7 mouse cellular contexts compared by ENCODE assay signal in the genomic region with DNA sequence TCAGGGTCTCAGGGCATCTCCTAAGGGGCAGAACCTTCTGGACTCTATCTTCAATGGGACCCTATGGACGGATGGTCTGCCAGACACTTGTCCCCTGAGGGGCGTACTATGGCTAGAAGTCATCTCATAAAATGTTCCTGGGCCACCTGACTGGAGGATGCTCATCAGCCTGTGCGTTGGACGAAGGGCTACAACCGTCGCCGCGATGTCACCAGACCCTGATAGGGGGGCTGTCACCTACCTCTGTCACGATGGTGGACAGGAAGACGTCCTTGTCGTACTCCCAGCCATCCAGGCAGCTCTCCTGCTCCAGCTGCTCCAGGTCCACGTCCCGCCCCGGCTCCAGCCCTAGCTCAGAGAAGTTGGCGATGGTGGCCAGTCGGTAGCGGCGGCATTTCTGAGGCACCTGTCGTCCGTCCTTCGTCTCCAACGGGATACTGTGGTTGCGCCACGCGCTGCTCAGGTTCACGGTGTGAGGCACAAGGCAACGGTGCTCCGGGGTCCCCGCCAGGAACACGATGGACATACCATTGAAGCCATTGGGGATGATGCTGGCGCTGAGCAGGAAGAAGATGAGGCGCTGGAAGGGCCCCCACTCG. TPM values are rescaled to one million over a fixed set of nuclear protein-coding genes. Genes with fewer than 3 reads are reported as not detected.
A peak's percentile ranks its signal among the peaks of the same experiment; 100 is the strongest.
DNase-seq lines count a peak whose midpoint lies in the region; ATAC-seq and TF ChIP-seq lines count a peak whose summit lies in the region.

No protein-coding gene starts in this region.

- no peaks in the 10 kb centered on the region for H3K36me3 ChIP-seq in forebrain, embryonic 16.5 days (ENCODE audit: control insufficient read depth, insufficient read depth)
- peaks cover 6% of the 10 kb centered on the region for H3K36me3 ChIP-seq in liver, adult 2 months (ENCODE audit: control insufficient read depth, insufficient read depth, low read length)
- H3K36me3 ChIP-seq in small intestine, adult 2 months (ENCODE audit: control insufficient read depth, insufficient read depth, low read length) = peaks cover 9% of the 10 kb centered on the region

- TF ChIP-seq CTCF in cortical plate, adult 2 months (IDR thresholded peaks at IDR 0.05; ENCODE audit: extremely low read depth, insufficient read depth, low read length) = no peak
- TF ChIP-seq CTCF in liver, adult 2 months (IDR thresholded peaks at IDR 0.05; ENCODE audit: low read depth, low read length) = no peak
- no peak for TF ChIP-seq CTCF in small intestine, adult 2 months (IDR thresholded peaks at IDR 0.05; ENCODE audit: extremely low read depth, insufficient read length, insufficient replicate concordance, low read depth, low read length)

- no peaks in the 10 kb centered on the region for H3K9me3 ChIP-seq in forebrain, embryonic 16.5 days (ENCODE audit: control insufficient read depth, low read length)

- no peak for TF ChIP-seq POLR2A in cortical plate, adult 2 months (IDR thresholded peaks at IDR 0.05; ENCODE audit: extremely low read depth, insufficient read depth, low read length)
- TF ChIP-seq POLR2A in liver, adult 2 months (IDR thresholded peaks at IDR 0.05; ENCODE audit: extremely low read depth, insufficient read depth, low read length) = no peak
- no peak for TF ChIP-seq POLR2A in small intestine, adult 2 months (IDR thresholded peaks at IDR 0.05; ENCODE audit: low read depth, low read length)

- H3K79me2 ChIP-seq in liver, adult 2 months (ENCODE audit: control insufficient read depth, insufficient read depth, low read length) = peaks cover 15% of the 10 kb centered on the region

- peak; percentile 9 for DNase-seq in layer of hippocampus, adult 9-11 months
- DNase-seq in layer of hippocampus, adult 9-10 months (ENCODE audit: low spot score) = no peak
- no peak for DNase-seq in liver, adult 2 months (ENCODE audit: extremely low read depth, low read depth, low spot score)
- DNase-seq in right cerebral cortex, postnatal 14 days = no peak

- no peak for ATAC-seq in forebrain, embryonic 16.5 days

- peaks cover 3% of the 10 kb centered on the region for H3K4me1 ChIP-seq in cortical plate, adult 2 months (ENCODE audit: control insufficient read depth, insufficient read depth, low read length)
- H3K4me1 ChIP-seq in forebrain, embryonic 16.5 days (replicated peaks; ENCODE audit: control insufficient read depth, insufficient read depth, low read length) = peaks cover 16% of the 10 kb centered on the region
- peaks cover 19% of the 10 kb centered on the region for H3K4me1 ChIP-seq in liver, adult 2 months (ENCODE audit: control insufficient read depth, insufficient read depth, low read length)
- H3K4me1 ChIP-seq in small intestine, adult 2 months (ENCODE audit: control insufficient read depth, insufficient read depth, insufficient read length, low read length) = peaks cover 9% of the 10 kb centered on the region; the same call in 1 of the 2 replicates

- H3K27ac ChIP-seq in cortical plate, adult 2 months (ENCODE audit: insufficient read depth, low read length) = peak overlapping the region; percentile 53; the same call in 1 of the 2 replicates
- no peak overlapping the region for H3K27ac ChIP-seq in forebrain, embryonic 16.5 days (ENCODE audit: low read length)
- H3K27ac ChIP-seq in liver, adult 2 months (replicated peaks; ENCODE audit: insufficient read depth, low read depth, low read length) = peak overlapping the region; percentile 80
- H3K27ac ChIP-seq in small intestine, adult 2 months (ENCODE audit: insufficient read depth, low read depth, low read length) = peak overlapping the region; percentile 20

- H3K4me2 ChIP-seq in forebrain, embryonic 16.5 days (ENCODE audit: low read length) = peak overlapping the region; percentile 66

- H3K9ac ChIP-seq in forebrain, embryonic 16.5 days (replicated peaks; ENCODE audit: low read depth, low read length) = peak overlapping the region; percentile 68
- H3K9ac ChIP-seq in liver, adult 2 months (ENCODE audit: low read depth, low read length) = peak overlapping the region; percentile 95

- 3% methylated on average over 33 of the region's 33 CpGs for WGBS in forebrain, embryonic 16.5 days
- 4% methylated on average over 33 of the region's 33 CpGs for WGBS in liver, adult 2 months
- whole genome bisulfite sequencing in small intestine, adult 2 months = 1% methylated on average over 33 of the region's 33 CpGs

- H3K27me3 ChIP-seq in forebrain, embryonic 16.5 days (replicated peaks; ENCODE audit: control insufficient read depth, insufficient read depth, low read length) = no peaks in the 10 kb centered on the region
- H3K27me3 ChIP-seq in liver, adult 2 months (ENCODE audit: control insufficient read depth, insufficient read depth, low read length) = no peaks in the 10 kb centered on the region
- H3K27me3 ChIP-seq in small intestine, adult 2 months (ENCODE audit: control insufficient read depth, insufficient read depth, low read length) = no peaks in the 10 kb centered on the region

- H3K4me3 ChIP-seq in cortical plate, adult 2 months (ENCODE audit: insufficient read depth, low read length) = peak overlapping the region; percentile 82
- peak overlapping the region; percentile 73 for H3K4me3 ChIP-seq in forebrain, embryonic 16.5 days (replicated peaks; ENCODE audit: low read length)
- peak overlapping the region; percentile 92 for H3K4me3 ChIP-seq in liver, adult 2 months (ENCODE audit: insufficient read depth, low read depth, low read length)
- H3K4me3 ChIP-seq in small intestine, adult 2 months (ENCODE audit: low read depth, low read length) = peak overlapping the region; percentile 61

RNA-seq across cellular contexts. Expression of gene Slc22a5, which starts 0.5 kb away (rescaled TPM):
- 15.0 and 15.1 TPM in 2 replicates for polyA plus RNA-seq in cortical plate, adult 2 months (2012; rRNA removed)
- 11.8 and 12.0 TPM in 2 replicates for polyA plus RNA-seq in forebrain, embryonic 16.5 days (2015; fragmentation: Nextera tagmentation; extraction: Ambion mirVana)
- 19.7 and 20.8 TPM in 2 replicates for total RNA-seq in liver, adult 2 months (2014; rRNA removed)
- polyA plus RNA-seq in liver, adult 2 months (2012; rRNA removed) = 14.7 and 17.0 TPM in 2 replicates
- polyA plus RNA-seq in small intestine, adult 2 months (2012; rRNA removed) = 22.1 and 44.2 TPM in 2 replicates

RNA-seq across cellular contexts. Expression of gene Gm12216, which starts 31.9 kb away (rescaled TPM):
- polyA plus RNA-seq in cortical plate, adult 2 months (2012; rRNA removed) = 3.7 and 5.5 TPM in 2 replicates
- 0.39 TPM in 1 of 2 replicates, not detected in the other for polyA plus RNA-seq in forebrain, embryonic 16.5 days (2015; fragmentation: Nextera tagmentation; extraction: Ambion mirVana)
- 2.2 and 3.2 TPM in 2 replicates for total RNA-seq in liver, adult 2 months (2014; rRNA removed)
- 2.4 and 2.7 TPM in 2 replicates for polyA plus RNA-seq in liver, adult 2 months (2012; rRNA removed)
- 5.8 and 12.4 TPM in 2 replicates for polyA plus RNA-seq in small intestine, adult 2 months (2012; rRNA removed)
